Mouse (Mus musculus) midbrain, embryonic 11.5 days (tissue): ENCODE results near the gene Ccr8. TPM values are rescaled to one million over a fixed set of nuclear protein-coding genes. Genes with fewer than 3 reads are reported as not detected.

Experiments used
- ATAC-seq: fragments of 200-750 bp; cut with Nextera tagmentation; 2 replicates; pipeline ENCODE4 v1.8.0; 2017; ENCODE audit warnings: moderate TSS enrichment, moderate library complexity; ENCODE audit not compliant: low FRiP score
- DNase-seq: peaks from one replicate; pipeline ENCODE4 v3.0.0; 2015; ENCODE audit warnings: low spot score; ENCODE audit errors: missing footprints
- H3K27ac ChIP-seq: fragments of 300-500 bp; sonication (generic); 2 replicates; pipeline ENCODE4 v1.5.1; 2014; ENCODE audit warnings: low read depth, low read length
- H3K27me3 ChIP-seq: fragments of 300-500 bp; sonication (generic); 2 replicates; pipeline ENCODE4 v1.6.1; 2014; ENCODE audit warnings: mild to moderate bottlenecking, low read length, moderate library complexity, mixed read lengths; ENCODE audit not compliant: control insufficient read depth, insufficient read depth
- H3K36me3 ChIP-seq: fragments of 300-500 bp; sonication (generic); 2 replicates; pipeline ENCODE4 v1.6.1; 2014; ENCODE audit warnings: mild to moderate bottlenecking, low read length, moderate library complexity, mixed read lengths; ENCODE audit not compliant: control insufficient read depth, insufficient read depth
- H3K4me1 ChIP-seq: fragments of 300-500 bp; sonication (generic); 2 replicates; pipeline ENCODE4 v1.6.1; 2014; ENCODE audit warnings: low read length; ENCODE audit not compliant: control insufficient read depth, insufficient read depth
- H3K4me2 ChIP-seq: fragments of 300-500 bp; sonication (generic); 2 replicates; pipeline ENCODE4 v1.6.1; 2014; ENCODE audit warnings: mild to moderate bottlenecking, moderate library complexity
- H3K4me3 ChIP-seq: fragments of 300-500 bp; sonication (generic); 2 replicates; pipeline ENCODE4 v1.5.1; 2014; ENCODE audit warnings: low read depth, low read length
- H3K9ac ChIP-seq: fragments of 300-500 bp; sonication (generic); 2 replicates; pipeline ENCODE4 v1.6.1; 2014; ENCODE audit warnings: low read length
- H3K9me3 ChIP-seq: fragments of 300-500 bp; sonication (generic); 2 replicates; pipeline ENCODE4 v1.6.1; 2016; ENCODE audit warnings: low read length; ENCODE audit not compliant: control insufficient read depth
- WGBS: fragments of 180-500 bp; shearing (Covaris S2); extraction: QIAGEN DNeasy Blood & Tissue Kit; methylation state at CpG from one replicate; pipeline ENCODE4 v1.1.7; 2014; 5-methylcytosine and 5-hydroxymethylcytosine counted together
- polyA plus RNA-seq: library from polyadenylated mRNA; unstranded; fragments of >200 nt; fragmentation: Nextera tagmentation; extraction: Ambion mirVana; gene quantifications from 2 replicates; pipeline ENCODE4 v1.2.1, GENCODE M21; 2014

Gene Ccr8
- polyA plus RNA-seq, 1 experiment from 2014 or later = not detected

DNA sequence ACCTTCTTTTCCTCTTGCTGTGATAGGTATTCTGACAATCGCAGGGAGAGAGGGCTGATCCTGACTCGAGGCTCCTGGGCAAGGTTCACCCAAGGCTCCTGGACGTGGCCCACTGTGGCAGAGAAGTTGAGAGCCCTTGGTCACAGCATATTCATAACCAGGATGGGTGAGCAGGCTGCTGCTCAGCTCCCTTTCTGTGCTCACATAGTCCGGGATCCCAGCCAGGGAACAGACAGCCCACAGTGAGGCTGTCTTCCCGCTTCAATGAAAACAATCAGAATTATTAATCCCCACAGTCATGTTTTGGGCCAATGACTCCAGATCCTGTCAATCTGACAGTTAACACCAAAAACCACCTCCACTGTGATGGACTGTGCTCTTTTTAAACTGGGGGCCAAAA is 9.9 kb upstream of the Ccr8 start:
- Histone ChIP-seq H3K4me2 (no peak overlapping the region), H3K9ac (no peak overlapping the region), H3K9me3 (no peaks in the 10 kb centered on the region), H3K36me3 (no peaks in the 10 kb centered on the region), H3K27ac (no peak overlapping the region), H3K27me3 (no peaks in the 10 kb centered on the region), H3K4me3 (no peak overlapping the region), H3K4me1 (no peaks in the 10 kb centered on the region)
- 83% methylated on average over 5 of the region's 5 CpGs for WGBS
- DNase-seq (peak; percentile 44), ATAC-seq (no peak)

DNA sequence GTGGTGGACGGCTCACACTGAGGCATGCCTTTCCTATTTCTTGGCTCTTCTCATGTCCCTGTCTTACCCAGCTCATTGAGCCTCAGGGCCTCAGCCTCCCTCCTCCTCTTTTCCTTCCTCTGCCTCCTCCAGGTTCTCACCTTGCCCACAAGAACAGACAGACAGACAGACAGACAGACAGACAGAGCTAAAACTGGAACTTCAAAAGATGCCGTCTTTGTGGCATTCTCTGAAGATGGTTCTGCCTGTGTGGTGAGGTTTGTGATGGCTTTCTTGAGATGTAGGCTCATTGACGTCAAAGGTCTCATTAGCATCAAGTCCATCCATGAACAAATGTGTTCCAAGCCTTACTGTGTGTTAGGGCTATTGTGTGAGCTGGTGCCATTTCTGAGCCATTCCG is 9.2 kb upstream of the Ccr8 start:
- DNase-seq (no peak), ATAC-seq (no peak)
- Histone ChIP-seq H3K9me3 (no peaks in the 10 kb centered on the region), H3K4me1 (no peaks in the 10 kb centered on the region), H3K9ac (no peak overlapping the region), H3K4me3 (no peak overlapping the region), H3K4me2 (no peak overlapping the region), H3K36me3 (no peaks in the 10 kb centered on the region), H3K27ac (no peak overlapping the region), H3K27me3 (no peaks in the 10 kb centered on the region)
- WGBS = 81% methylated on average over 4 of the region's 4 CpGs

DNA sequence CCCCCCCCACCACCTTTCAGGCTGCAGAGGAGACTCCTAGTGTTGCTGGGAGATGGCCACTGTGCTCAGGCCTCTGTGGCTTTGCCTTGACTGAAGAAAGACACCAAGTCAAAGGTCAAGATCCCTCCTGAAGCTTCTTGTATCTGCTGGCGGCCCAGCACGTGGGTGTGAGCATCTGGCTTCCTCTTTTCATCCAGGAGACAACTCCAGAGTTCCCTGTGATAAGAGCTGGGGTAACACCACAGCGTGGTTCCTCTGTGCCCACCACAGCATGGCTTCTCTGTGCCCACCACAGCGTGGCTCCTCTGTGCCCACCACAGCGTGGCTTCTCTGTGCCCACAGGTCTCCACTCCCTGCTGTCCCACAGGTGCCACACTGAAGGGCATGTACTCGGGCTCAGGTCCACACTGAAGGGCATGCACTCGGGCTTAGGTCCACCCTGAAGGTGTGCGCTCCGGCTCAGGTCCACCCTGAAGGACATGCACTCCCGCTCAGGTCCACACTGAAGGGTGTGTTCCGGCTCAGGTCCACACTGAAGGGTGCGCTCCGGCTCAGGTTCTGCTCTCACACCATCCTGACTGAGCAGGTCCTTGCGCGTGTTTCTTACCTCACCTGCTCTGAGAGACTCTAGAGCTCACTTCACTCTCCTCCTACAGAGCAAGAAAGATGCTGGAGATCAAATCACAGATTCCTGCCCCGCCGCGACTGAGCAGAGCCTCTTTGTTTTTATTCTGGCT is 8.6 kb upstream of the Ccr8 start:
- no peak overlapping the region for H3K4me2 ChIP-seq
- H3K27me3 ChIP-seq = no peaks in the 10 kb centered on the region
- no peak overlapping the region for H3K9ac ChIP-seq
- no peaks in the 10 kb centered on the region for H3K4me1 ChIP-seq
- H3K27ac ChIP-seq = no peak overlapping the region
- no peaks in the 10 kb centered on the region for H3K9me3 ChIP-seq
- 83% methylated on average over 18 of the region's 18 CpGs for WGBS
- no peak overlapping the region for H3K4me3 ChIP-seq
- H3K36me3 ChIP-seq = no peaks in the 10 kb centered on the region
- ATAC-seq = no peak
- peak; percentile 47 for DNase-seq

DNA sequence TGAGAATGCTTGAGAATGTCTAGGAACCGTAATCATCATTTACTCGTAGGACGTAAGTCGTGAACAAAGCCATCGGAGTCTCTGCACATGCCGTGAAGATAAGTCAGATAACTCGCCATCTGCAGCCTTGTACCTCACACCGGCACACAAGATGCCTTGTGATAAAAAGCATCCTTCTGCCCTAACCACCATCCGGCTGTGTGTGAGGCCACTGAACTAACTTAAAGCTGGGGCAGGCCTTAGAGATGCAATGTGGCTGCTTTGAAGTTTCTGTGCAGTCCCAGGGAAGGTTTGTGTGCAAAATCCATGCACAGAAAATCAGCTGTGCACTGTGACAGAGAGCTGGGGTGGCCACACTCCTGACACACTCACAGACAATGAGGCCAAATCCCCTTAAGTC is 7.5 kb upstream of the Ccr8 start:
- DNase-seq (peak; percentile 21), ATAC-seq (no peak)
- Histone ChIP-seq H3K36me3 (no peaks in the 10 kb centered on the region), H3K4me3 (no peak overlapping the region), H3K9ac (no peak overlapping the region), H3K27ac (no peak overlapping the region), H3K27me3 (no peaks in the 10 kb centered on the region), H3K4me2 (no peak overlapping the region), H3K9me3 (no peaks in the 10 kb centered on the region), H3K4me1 (no peaks in the 10 kb centered on the region)
- 88% methylated on average over 9 of the region's 9 CpGs for WGBS

DNA sequence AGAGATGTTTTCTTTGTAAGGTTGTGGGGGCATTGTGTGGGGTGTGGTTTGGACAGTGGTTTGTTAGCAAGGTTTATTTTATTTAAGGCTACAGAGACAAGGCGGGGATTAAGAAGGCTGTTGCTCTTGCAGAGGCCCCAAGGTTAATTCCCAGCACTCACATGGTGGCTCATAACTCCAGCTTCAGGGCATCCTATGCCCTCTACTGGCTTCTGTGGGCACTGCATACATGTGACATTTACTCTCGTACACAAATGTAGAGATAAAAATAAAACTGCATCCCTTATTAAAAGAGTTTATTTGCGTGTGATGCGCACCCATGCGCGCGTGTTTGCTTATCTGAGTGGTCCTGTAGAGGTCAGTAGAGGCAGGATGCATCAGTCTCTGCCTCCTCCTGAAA is 2.8 kb upstream of the Ccr8 start:
- Histone ChIP-seq H3K4me2 (no peak overlapping the region), H3K9ac (no peak overlapping the region), H3K27me3 (no peaks in the 10 kb centered on the region), H3K36me3 (no peaks in the 10 kb centered on the region), H3K4me3 (no peak overlapping the region), H3K27ac (no peak overlapping the region), H3K4me1 (no peaks in the 10 kb centered on the region), H3K9me3 (no peaks in the 10 kb centered on the region)
- peak; percentile 71 for DNase-seq
- no peak for ATAC-seq
- 83% methylated on average over 7 of the region's 7 CpGs for WGBS

DNA sequence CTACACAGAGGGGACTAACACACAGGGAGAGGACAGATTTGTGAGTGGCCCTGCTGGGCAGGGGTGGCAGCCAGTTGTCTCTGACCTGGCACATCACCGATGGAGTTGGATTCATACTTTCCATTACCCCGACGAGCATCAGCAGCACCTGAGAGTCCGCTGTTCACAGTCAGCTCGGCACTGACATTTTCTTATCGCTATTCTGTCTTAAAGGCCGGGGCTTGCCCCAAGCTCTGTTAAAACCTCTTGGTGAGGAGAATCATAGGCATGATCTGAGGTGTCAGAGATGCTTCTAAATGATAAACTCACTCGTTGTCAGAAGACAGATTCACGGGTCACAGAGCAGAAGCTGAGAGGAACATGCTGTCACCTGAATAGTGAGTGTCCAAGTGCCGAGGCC is 828 bp upstream of the Ccr8 start:
- Histone ChIP-seq H3K36me3 (no peaks in the 10 kb centered on the region), H3K9ac (no peak overlapping the region), H3K4me1 (no peaks in the 10 kb centered on the region), H3K4me3 (no peak overlapping the region), H3K27ac (no peak overlapping the region), H3K9me3 (no peaks in the 10 kb centered on the region), H3K27me3 (no peaks in the 10 kb centered on the region), H3K4me2 (no peak overlapping the region)
- 84% methylated on average over 10 of the region's 10 CpGs for WGBS
- ATAC-seq (no peak), DNase-seq (no peak)

DNA sequence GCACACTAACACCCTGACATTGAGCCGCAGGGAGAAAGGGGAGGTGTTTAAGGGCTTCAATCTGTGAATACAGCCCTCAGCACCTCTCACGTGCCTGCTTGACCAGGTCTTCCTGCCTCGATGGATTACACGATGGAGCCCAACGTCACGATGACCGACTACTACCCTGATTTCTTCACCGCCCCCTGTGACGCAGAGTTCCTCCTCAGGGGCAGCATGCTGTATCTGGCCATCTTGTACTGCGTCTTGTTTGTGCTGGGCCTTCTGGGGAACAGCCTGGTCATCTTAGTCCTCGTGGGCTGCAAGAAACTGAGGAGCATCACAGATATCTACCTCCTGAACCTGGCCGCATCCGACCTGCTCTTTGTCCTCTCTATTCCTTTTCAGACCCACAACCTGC is 1.8 kb downstream of the Ccr8 start:
- Histone ChIP-seq H3K36me3 (no peaks in the 10 kb centered on the region), H3K4me3 (no peak overlapping the region), H3K4me2 (no peak overlapping the region), H3K9me3 (no peaks in the 10 kb centered on the region), H3K27me3 (no peaks in the 10 kb centered on the region), H3K27ac (no peak overlapping the region), H3K4me1 (no peaks in the 10 kb centered on the region), H3K9ac (no peak overlapping the region)
- WGBS = 89% methylated on average over 13 of the region's 13 CpGs
- ATAC-seq (no peak), DNase-seq (no peak)

DNA sequence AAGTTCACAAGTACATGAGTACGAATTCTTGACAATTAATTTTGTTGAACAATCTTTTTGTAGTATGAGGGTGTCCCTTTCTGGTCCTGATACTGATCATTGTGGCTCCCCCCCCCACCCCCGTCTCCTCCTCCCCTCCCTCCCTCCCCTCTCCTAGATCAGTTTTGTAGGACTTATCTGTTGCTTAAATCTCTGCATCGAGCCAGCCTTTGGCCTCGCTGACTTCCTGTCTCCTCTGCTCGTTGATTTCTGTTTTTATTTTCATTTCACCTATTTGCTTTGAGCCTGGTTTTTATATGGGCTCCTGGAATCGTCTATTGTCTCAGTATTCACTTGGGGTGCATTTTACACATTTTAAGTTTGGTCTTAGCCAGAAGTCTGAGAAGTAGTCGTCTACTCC is 4.0 kb downstream of the Ccr8 start:
- H3K9me3 ChIP-seq = no peaks in the 10 kb centered on the region
- no peak overlapping the region for H3K27ac ChIP-seq

DNA sequence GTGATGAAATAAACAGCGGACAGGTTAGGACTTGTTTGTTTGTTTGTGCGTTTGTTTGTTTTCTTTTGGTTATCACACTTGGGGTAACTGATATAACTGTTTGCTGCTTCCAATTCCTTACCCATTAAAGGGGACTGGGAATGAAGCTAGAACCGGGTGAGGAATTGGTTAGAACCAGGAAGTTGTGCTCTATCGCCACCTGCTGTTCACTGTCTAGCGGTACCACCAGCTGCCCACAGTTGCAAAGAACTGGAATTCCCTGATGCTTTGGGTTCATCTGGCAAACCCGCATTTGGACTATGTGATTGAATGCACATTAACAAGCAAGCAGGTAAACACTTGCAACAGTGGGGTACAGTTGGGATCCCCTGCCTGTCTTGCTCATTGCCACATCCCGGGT is 6.8 kb downstream of the Ccr8 start:
- Histone ChIP-seq H3K27me3 (no peaks in the 10 kb centered on the region), H3K4me3 (no peak overlapping the region), H3K9ac (no peak overlapping the region), H3K4me2 (no peak overlapping the region), H3K9me3 (no peaks in the 10 kb centered on the region), H3K27ac (no peak overlapping the region), H3K4me1 (no peaks in the 10 kb centered on the region), H3K36me3 (no peaks in the 10 kb centered on the region)
- ATAC-seq (no peak), DNase-seq (peak; percentile 93)
- WGBS = 29% methylated on average over 7 of the region's 7 CpGs

More for the DNA sequence above, 4.0 kb downstream of the Ccr8 start:
- Histone ChIP-seq H3K4me1 (no peaks in the 10 kb centered on the region), H3K36me3 (no peaks in the 10 kb centered on the region), H3K4me2 (no peak overlapping the region), H3K27me3 (no peaks in the 10 kb centered on the region), H3K9ac (no peak overlapping the region), H3K4me3 (no peak overlapping the region)
- ATAC-seq (no peak), DNase-seq (peak; percentile 44)
- WGBS = 86% methylated on average over 7 of the region's 7 CpGs
